Comparison of ENCODE assay signal across 18 mouse cellular contexts in genomic region chr4:47638876-47639494, GRCm38 (mm10).
DNase-seq lines count a peak whose midpoint lies in the region; ATAC-seq and TF ChIP-seq lines count a peak whose summit lies in the region.
"Had no signal": no experiment of that assay in that cellular context is flagged by ENCODE, and none has a peak within 500 bp of the region (broad histone marks: within the 10 kb centered on the region; RNA-seq: fewer than 3 reads in every experiment).

No protein-coding gene starts in this region.

- no peaks in the 10 kb centered on the region for H3K36me3 ChIP-seq in neural tube, embryonic 14.5 days (ENCODE audit: control insufficient read depth, insufficient read depth, low read length)
- H3K36me3 ChIP-seq in neural tube, embryonic 15.5 days, result no peaks in the 10 kb centered on the region
- no peaks in the 10 kb centered on the region for H3K36me3 ChIP-seq in hindbrain, embryonic 14.5 days (replicated peaks; ENCODE audit: control insufficient read depth, insufficient read depth)
- no peaks in the 10 kb centered on the region for H3K36me3 ChIP-seq in midbrain, postnatal 0 days (ENCODE audit: insufficient read depth, low read length)
- H3K36me3 ChIP-seq in stomach, postnatal 0 days (ENCODE audit: control insufficient read depth, insufficient read depth, low read length), result no peaks in the 10 kb centered on the region
- H3K36me3 ChIP-seq in forebrain, embryonic 12.5 days (replicated peaks), result no peaks in the 10 kb centered on the region
- H3K36me3 ChIP-seq: heart, embryonic 13.5 days; neural tube, embryonic 12.5 days had no signal

- peak; percentile 70; the same call in 1 of the 2 replicates for ATAC-seq in neural tube, embryonic 14.5 days (ENCODE audit: low read depth)
- no peak for ATAC-seq in neural tube, embryonic 15.5 days (ENCODE audit: low FRiP score)
- peak; percentile 48; the same call in 1 of the 2 replicates for ATAC-seq in hindbrain, embryonic 14.5 days (ENCODE audit: low FRiP score)
- no peak for ATAC-seq in midbrain, postnatal 0 days (ENCODE audit: low FRiP score)
- no peak for ATAC-seq in stomach, postnatal 0 days (ENCODE audit: low FRiP score, low TSS enrichment)
- no peak for ATAC-seq in forebrain, embryonic 12.5 days (ENCODE audit: low FRiP score)
- ATAC-seq: intestine, embryonic 16.5 days had no signal

- no peak overlapping the region for H3K4me2 ChIP-seq in neural tube, embryonic 14.5 days (ENCODE audit: low read depth, low read length)
- H3K4me2 ChIP-seq in neural tube, embryonic 15.5 days, result no peak overlapping the region
- no peak overlapping the region for H3K4me2 ChIP-seq in hindbrain, embryonic 14.5 days (replicated peaks)
- no peak overlapping the region for H3K4me2 ChIP-seq in midbrain, postnatal 0 days (ENCODE audit: low read depth, low read length, poor library complexity, severe bottlenecking)
- no peak overlapping the region for H3K4me2 ChIP-seq in stomach, postnatal 0 days (replicated peaks; ENCODE audit: low read depth)
- H3K4me2 ChIP-seq in forebrain, embryonic 12.5 days, result no peak overlapping the region
- H3K4me2 ChIP-seq: heart, embryonic 13.5 days; neural tube, embryonic 12.5 days had no signal

- no peaks in the 10 kb centered on the region for H3K4me1 ChIP-seq in neural tube, embryonic 14.5 days (ENCODE audit: control insufficient read depth, insufficient read depth, low read length)
- H3K4me1 ChIP-seq in neural tube, embryonic 15.5 days, result no peaks in the 10 kb centered on the region
- H3K4me1 ChIP-seq in hindbrain, embryonic 14.5 days (replicated peaks; ENCODE audit: control insufficient read depth, insufficient read depth, low read length), result no peaks in the 10 kb centered on the region
- no peaks in the 10 kb centered on the region; the same call in 1 of the 2 replicates for H3K4me1 ChIP-seq in midbrain, postnatal 0 days (ENCODE audit: insufficient read depth, low read length)
- no peaks in the 10 kb centered on the region for H3K4me1 ChIP-seq in stomach, postnatal 0 days (replicated peaks; ENCODE audit: control insufficient read depth, insufficient read depth)
- H3K4me1 ChIP-seq in forebrain, embryonic 12.5 days, result no peaks in the 10 kb centered on the region
- H3K4me1 ChIP-seq: neural tube, embryonic 12.5 days had no signal

- 56% methylated on average over 10 of the region's 10 CpGs for WGBS in neural tube, embryonic 14.5 days
- WGBS in neural tube, embryonic 15.5 days, result 55% methylated on average over 10 of the region's 10 CpGs
- WGBS in hindbrain, embryonic 14.5 days, result 46% methylated on average over 10 of the region's 10 CpGs
- WGBS in midbrain, postnatal 0 days, result 34% methylated on average over 10 of the region's 10 CpGs
- WGBS in stomach, postnatal 0 days, result 75% methylated on average over 10 of the region's 10 CpGs
- 74% methylated on average over 10 of the region's 10 CpGs for whole genome bisulfite sequencing in forebrain, embryonic 12.5 days

- H3K9me3 ChIP-seq in neural tube, embryonic 14.5 days (ENCODE audit: control insufficient read depth, low read length), result no peaks in the 10 kb centered on the region
- H3K9me3 ChIP-seq in neural tube, embryonic 15.5 days (replicated peaks), result no peaks in the 10 kb centered on the region
- no peaks in the 10 kb centered on the region for H3K9me3 ChIP-seq in hindbrain, embryonic 14.5 days (ENCODE audit: control insufficient read depth, low read length)
- H3K9me3 ChIP-seq in midbrain, postnatal 0 days (ENCODE audit: low read length), result no peaks in the 10 kb centered on the region
- no peaks in the 10 kb centered on the region for H3K9me3 ChIP-seq in stomach, postnatal 0 days (ENCODE audit: control insufficient read depth, low read length)
- no peaks in the 10 kb centered on the region for H3K9me3 ChIP-seq in forebrain, embryonic 12.5 days
- H3K9me3 ChIP-seq: heart, embryonic 13.5 days; neural tube, embryonic 12.5 days had no signal

- no peak overlapping the region for H3K27ac ChIP-seq in neural tube, embryonic 14.5 days (ENCODE audit: low read depth, low read length)
- no peak overlapping the region for H3K27ac ChIP-seq in neural tube, embryonic 15.5 days (replicated peaks)
- H3K27ac ChIP-seq in hindbrain, embryonic 14.5 days, result no peak overlapping the region
- H3K27ac ChIP-seq in midbrain, postnatal 0 days (ENCODE audit: low read depth, low read length), result no peak overlapping the region
- no peak overlapping the region for H3K27ac ChIP-seq in stomach, postnatal 0 days (replicated peaks)
- no peak overlapping the region for H3K27ac ChIP-seq in forebrain, embryonic 12.5 days
- H3K27ac ChIP-seq: heart, embryonic 13.5 days; liver, embryonic 14.5 days; neural tube, embryonic 12.5 days had no signal

- H3K4me3 ChIP-seq in neural tube, embryonic 14.5 days (ENCODE audit: low read depth, low read length), result no peak overlapping the region
- H3K4me3 ChIP-seq in neural tube, embryonic 15.5 days (replicated peaks), result no peak overlapping the region
- H3K4me3 ChIP-seq in hindbrain, embryonic 14.5 days (replicated peaks; ENCODE audit: low read length), result no peak overlapping the region
- no peak overlapping the region for H3K4me3 ChIP-seq in midbrain, postnatal 0 days (ENCODE audit: low read depth, low read length)
- no peak overlapping the region for H3K4me3 ChIP-seq in stomach, postnatal 0 days (ENCODE audit: low read depth, low read length)
- H3K4me3 ChIP-seq in forebrain, embryonic 12.5 days (replicated peaks), result no peak overlapping the region
- H3K4me3 ChIP-seq: erythroblast, embryonic 14.5 days; heart, embryonic 13.5 days; neural tube, embryonic 12.5 days had no signal

- TF ChIP-seq CTCF in midbrain, postnatal 0 days (IDR thresholded peaks at IDR 0.05), result no peak
- TF ChIP-seq CTCF in stomach, postnatal 0 days (IDR thresholded peaks at IDR 0.05; ENCODE audit: low read depth), result no peak

- TF ChIP-seq EP300 in stomach, postnatal 0 days (optimal IDR thresholded peaks at IDR 0.05), result no peak

- DNase-seq in adrenal gland, postnatal 10 days, result peak; percentile 39
- no peak for DNase-seq in adrenal gland, postnatal 25 days
- no peak for DNase-seq in hindbrain, embryonic 14.5 days (ENCODE audit: low spot score)
- DNase-seq in midbrain, postnatal 0 days (ENCODE audit: low spot score), result peak; percentile 28
- no peak for DNase-seq in stomach, postnatal 0 days (ENCODE audit: low spot score)
- DNase-seq: cerebellum, adult 9-10 months; embryo, embryonic 11 days; kidney, postnatal 10 days; layer of hippocampus, postnatal 36 days had no signal

- H3K9ac ChIP-seq in neural tube, embryonic 14.5 days (replicated peaks; ENCODE audit: low read depth, low read length), result no peak overlapping the region
- H3K9ac ChIP-seq in neural tube, embryonic 15.5 days (replicated peaks), result no peak overlapping the region
- H3K9ac ChIP-seq in hindbrain, embryonic 14.5 days, result no peak overlapping the region
- no peak overlapping the region for H3K9ac ChIP-seq in midbrain, postnatal 0 days (replicated peaks; ENCODE audit: low read length, poor library complexity, severe bottlenecking)
- H3K9ac ChIP-seq in stomach, postnatal 0 days (ENCODE audit: low read length), result no peak overlapping the region
- no peak overlapping the region for H3K9ac ChIP-seq in forebrain, embryonic 12.5 days
- H3K9ac ChIP-seq: heart, embryonic 13.5 days; liver, embryonic 14.5 days; neural tube, embryonic 12.5 days had no signal

- H3K27me3 ChIP-seq in neural tube, embryonic 14.5 days (ENCODE audit: control insufficient read depth, insufficient read depth, low read length), result no peaks in the 10 kb centered on the region
- no peaks in the 10 kb centered on the region for H3K27me3 ChIP-seq in neural tube, embryonic 15.5 days (replicated peaks)
- H3K27me3 ChIP-seq in hindbrain, embryonic 14.5 days (ENCODE audit: control insufficient read depth, insufficient read depth, low read length), result no peaks in the 10 kb centered on the region
- H3K27me3 ChIP-seq in midbrain, postnatal 0 days (ENCODE audit: insufficient read depth, low read length), result no peaks in the 10 kb centered on the region
- H3K27me3 ChIP-seq in stomach, postnatal 0 days (ENCODE audit: control insufficient read depth, insufficient read depth, low read length), result no peaks in the 10 kb centered on the region
- no peaks in the 10 kb centered on the region for H3K27me3 ChIP-seq in forebrain, embryonic 12.5 days
- H3K27me3 ChIP-seq: CH12.LX; neural tube, embryonic 12.5 days had no signal

Comparison
In these comparisons a context has a peak if more than half of its experiments do, and no peak if none do; other contexts are left out.
1. DNase-seq: peak in adrenal gland, postnatal 10 days (single experiment) and midbrain, postnatal 0 days (single experiment); none in adrenal gland, postnatal 25 days (single experiment), hindbrain, embryonic 14.5 days (single experiment) and stomach, postnatal 0 days (single experiment).
2. ATAC-seq: peak in neural tube, embryonic 14.5 days (single experiment) and hindbrain, embryonic 14.5 days (single experiment); none in neural tube, embryonic 15.5 days (single experiment), midbrain, postnatal 0 days (single experiment), stomach, postnatal 0 days (single experiment) and forebrain, embryonic 12.5 days (single experiment).